Mouse (Mus musculus) retina, embryonic 14.5 days (tissue): ENCODE measurements at regions not wholly inside any gene's neighbourhood (a gene's known extent, or its start where the extent isn't known, plus 50 kb on each side); places are given as distances from the start of the nearest gene placed in this dataset.

ENCODE experiments used
- DNase-seq: peaks from one replicate; pipeline ENCODE4 v3.0.0-alpha.2; 2015; ENCODE audit warnings: low spot score

DNA sequence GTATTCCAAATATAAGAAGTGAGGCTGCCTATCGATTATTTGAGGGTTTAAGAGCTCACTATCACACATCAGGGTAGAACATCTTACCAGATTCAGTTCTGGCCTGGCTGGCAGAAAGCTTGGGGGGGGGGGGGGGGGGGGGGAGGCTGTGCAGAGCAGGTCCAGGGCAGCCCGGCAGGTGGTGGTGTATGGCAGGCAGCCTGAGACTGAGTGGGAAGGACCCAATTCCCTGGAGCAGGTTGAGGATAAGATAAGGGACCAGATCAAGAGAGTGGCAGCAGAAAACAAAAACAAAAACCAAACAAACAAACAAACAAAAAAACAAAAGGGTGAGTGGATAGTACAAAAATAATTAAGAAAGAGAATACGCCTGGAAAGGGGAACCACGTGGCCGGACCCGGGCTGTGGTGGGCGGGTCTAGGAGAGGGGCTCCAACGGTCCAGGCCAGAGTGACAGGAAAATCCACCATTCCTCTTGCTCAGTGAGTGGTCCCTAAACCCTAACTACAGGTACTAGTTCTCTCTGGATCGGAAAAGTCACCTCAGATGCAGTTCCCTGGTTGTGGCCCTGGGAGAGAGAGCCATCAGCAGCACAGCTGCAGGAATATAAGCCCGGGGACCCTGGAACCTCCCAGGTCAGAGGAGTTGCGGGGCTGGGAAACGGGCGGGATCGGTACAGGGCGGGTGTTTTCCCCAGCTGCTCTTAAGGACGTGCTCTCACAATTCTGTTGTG lies 73.3 kb downstream of the Vmn2r112 start:
- peak; percentile 78 for DNase-seq
